Mouse (Mus musculus): ENCODE results near the gene Dgkd. TPM values are rescaled to one million over a fixed set of nuclear protein-coding genes. Genes with fewer than 3 reads are reported as not detected.
A peak's percentile ranks its signal among the peaks of the same experiment; 100 is the strongest.

Dgkd gene
- polyA plus RNA-seq, 2 experiments, result 26.7 to 35.5 TPM

DNA sequence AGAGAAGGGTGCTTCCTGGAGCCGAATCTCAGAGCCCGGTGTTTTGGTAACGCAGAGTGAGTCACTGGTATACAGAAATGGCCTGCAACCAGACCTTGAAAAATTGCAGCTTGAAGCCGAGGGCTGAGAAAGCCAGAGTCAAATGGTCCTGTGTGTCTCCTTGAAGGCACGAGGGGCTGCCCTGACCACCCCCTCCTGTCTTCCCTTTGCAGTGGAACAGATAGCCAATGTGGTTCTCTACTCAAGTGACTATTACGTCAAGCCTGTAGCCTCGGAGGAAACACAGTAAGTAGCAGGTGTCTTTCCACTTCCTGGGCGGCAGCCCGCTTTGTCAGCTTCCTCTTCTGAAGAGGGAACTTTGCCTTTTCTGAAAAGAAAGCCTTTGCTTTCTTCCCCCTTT, 24.9 kb upstream of the Dgkd start:
- Histone ChIP-seq H3K4me3 (replicated peaks; ENCODE audit: low read length) (no peak overlapping the region), H3K27me3 (ENCODE audit: control insufficient read depth, insufficient read depth, low read length) (no peaks in the 10 kb centered on the region), H3K9ac (ENCODE audit: low read depth, low read length, severe bottlenecking) (no peak overlapping the region), H3K4me1 (ENCODE audit: control insufficient read depth, insufficient read depth, low read length) (peaks cover 3% of the 10 kb centered on the region; the same call in 1 of the 2 replicates), H3K36me3 (ENCODE audit: control insufficient read depth, insufficient read depth, low read length) (no peaks in the 10 kb centered on the region), H3K4me2 (replicated peaks; ENCODE audit: low read depth, low read length, severe bottlenecking) (no peak overlapping the region), H3K9me3 (ENCODE audit: control insufficient read depth, low read length) (no peaks in the 10 kb centered on the region), H3K27ac (replicated peaks; ENCODE audit: low read depth, low read length) (no peak overlapping the region)
- DNase-seq (ENCODE audit: low spot score), result no peak
- no peak for TF ChIP-seq POLR2A (IDR thresholded peaks at IDR 0.05; ENCODE audit: borderline replicate concordance, extremely low read depth, insufficient read depth, insufficient read length)
- ATAC-seq (ENCODE audit: low FRiP score, low read depth), result no peak
- 75% methylated on average over 9 of the region's 9 CpGs for WGBS

DNA sequence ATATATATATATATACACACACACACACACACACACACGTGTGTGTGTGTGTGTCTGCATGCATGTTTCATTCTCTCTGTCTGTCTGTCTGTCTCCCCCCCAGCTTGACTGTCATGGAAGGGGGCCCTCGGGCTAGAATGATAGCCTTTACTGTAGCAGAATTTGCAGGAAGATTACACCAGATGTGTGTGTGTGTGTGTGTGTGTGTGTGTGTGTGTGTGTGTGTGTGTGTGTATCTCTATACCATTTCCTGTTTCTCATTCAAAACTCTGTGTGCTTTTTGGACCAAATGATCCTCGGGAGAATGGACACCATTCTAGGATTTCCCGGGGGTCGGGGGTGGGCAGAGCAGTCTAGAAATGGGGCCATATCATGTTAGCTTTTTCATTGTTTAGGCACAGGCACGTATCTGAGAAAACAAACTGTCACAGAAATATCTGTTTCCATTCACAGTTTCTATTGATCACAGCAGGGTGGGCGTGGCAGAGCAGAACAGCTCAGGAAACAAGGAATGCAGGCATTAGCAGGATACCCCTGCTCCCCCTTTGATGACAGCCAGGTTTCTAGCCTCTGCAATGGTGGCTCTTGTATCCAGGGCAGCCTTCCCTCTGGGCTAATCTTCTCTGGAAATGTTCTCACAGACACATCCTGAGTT, 24.0 kb upstream of the Dgkd start:
- TF ChIP-seq POLR2A (IDR thresholded peaks at IDR 0.05; ENCODE audit: borderline replicate concordance, extremely low read depth, insufficient read depth, insufficient read length), result no peak
- ATAC-seq (ENCODE audit: low FRiP score, low read depth) (no peak), DNase-seq (ENCODE audit: low spot score) (no peak)
- no peaks in the 10 kb centered on the region for H3K36me3 ChIP-seq (ENCODE audit: control insufficient read depth, insufficient read depth, low read length)
- 52% methylated on average over 7 of the region's 7 CpGs for WGBS
- no peaks in the 10 kb centered on the region for H3K9me3 ChIP-seq (ENCODE audit: control insufficient read depth, low read length)
- H3K4me3 ChIP-seq (replicated peaks; ENCODE audit: low read length), result no peak overlapping the region
- H3K27me3 ChIP-seq (ENCODE audit: control insufficient read depth, insufficient read depth, low read length), result no peaks in the 10 kb centered on the region
- H3K9ac ChIP-seq (ENCODE audit: low read depth, low read length, severe bottlenecking), result no peak overlapping the region
- H3K4me2 ChIP-seq (replicated peaks; ENCODE audit: low read depth, low read length, severe bottlenecking), result no peak overlapping the region
- peaks cover 3% of the 10 kb centered on the region; the same call in 1 of the 2 replicates for H3K4me1 ChIP-seq (ENCODE audit: control insufficient read depth, insufficient read depth, low read length)
- no peak overlapping the region for H3K27ac ChIP-seq (replicated peaks; ENCODE audit: low read depth, low read length)

DNA sequence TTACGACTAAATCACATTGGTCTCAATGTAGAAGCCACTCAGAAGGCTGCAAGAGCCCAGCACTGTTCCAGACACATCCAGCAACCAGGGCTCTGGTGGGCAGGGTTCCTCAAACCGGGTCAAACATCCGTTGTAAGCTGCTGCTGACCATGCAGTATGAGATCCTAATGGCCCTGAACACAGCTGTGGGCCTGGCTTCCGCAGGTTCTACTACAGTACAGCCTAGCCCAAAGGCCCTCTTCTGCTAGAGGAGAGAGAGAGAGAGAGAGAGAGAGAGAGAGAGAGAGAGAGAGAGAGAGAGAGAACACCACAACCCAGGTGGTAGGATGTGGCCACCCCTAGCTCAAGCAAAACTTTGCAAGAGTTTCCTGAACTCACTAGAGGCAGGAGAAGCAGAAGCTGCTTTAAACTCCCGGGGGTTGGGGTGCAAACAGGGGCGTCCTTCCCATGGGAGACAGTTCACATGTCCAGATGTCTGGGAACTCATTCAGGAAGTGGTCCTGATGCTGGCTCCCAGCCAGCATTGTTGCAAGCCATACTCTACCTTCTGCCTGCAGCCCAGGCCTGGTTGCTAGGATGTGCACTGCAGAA, 23.4 kb upstream of the Dgkd start:
- no peak overlapping the region for H3K4me2 ChIP-seq (replicated peaks; ENCODE audit: low read depth, low read length, severe bottlenecking)
- no peak overlapping the region for H3K9ac ChIP-seq (ENCODE audit: low read depth, low read length, severe bottlenecking)
- no peaks in the 10 kb centered on the region for H3K9me3 ChIP-seq (ENCODE audit: control insufficient read depth, low read length)
- H3K27me3 ChIP-seq (ENCODE audit: control insufficient read depth, insufficient read depth, low read length), result no peaks in the 10 kb centered on the region
- TF ChIP-seq POLR2A (IDR thresholded peaks at IDR 0.05; ENCODE audit: borderline replicate concordance, extremely low read depth, insufficient read depth, insufficient read length), result no peak
- WGBS, result 47% methylated on average over 6 of the region's 6 CpGs
- peaks cover 3% of the 10 kb centered on the region; the same call in 1 of the 2 replicates for H3K4me1 ChIP-seq (ENCODE audit: control insufficient read depth, insufficient read depth, low read length)
- no peak for ATAC-seq (ENCODE audit: low FRiP score, low read depth)
- H3K36me3 ChIP-seq (ENCODE audit: control insufficient read depth, insufficient read depth, low read length), result no peaks in the 10 kb centered on the region
- H3K27ac ChIP-seq (replicated peaks; ENCODE audit: low read depth, low read length), result no peak overlapping the region
- H3K4me3 ChIP-seq (replicated peaks; ENCODE audit: low read length), result no peak overlapping the region
- DNase-seq (ENCODE audit: low spot score), result peak; percentile 30

DNA sequence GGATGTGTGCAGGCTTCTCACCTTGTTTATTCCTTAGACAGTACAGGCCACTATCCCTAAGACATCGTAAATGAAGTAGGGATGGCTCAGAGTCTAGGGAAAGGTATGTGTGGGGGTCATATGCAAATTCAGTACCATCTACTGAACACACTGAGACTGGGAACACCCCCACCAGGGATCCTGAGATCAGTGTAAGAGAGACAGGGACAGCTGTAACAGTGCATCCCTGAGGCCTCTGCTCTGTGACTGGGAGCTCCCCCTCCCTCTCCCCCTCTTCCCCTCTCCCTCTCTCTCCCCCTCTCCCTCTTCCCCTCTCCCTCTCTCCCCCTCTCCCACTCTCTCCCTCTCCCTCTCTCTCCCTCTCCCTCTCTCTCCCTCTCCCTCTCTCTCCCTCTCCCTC, 16.6 kb upstream of the Dgkd start:
- TF ChIP-seq POLR2A (IDR thresholded peaks at IDR 0.05; ENCODE audit: borderline replicate concordance, extremely low read depth, insufficient read depth, insufficient read length), result no peak
- DNase-seq (ENCODE audit: low spot score), result peak; percentile 26
- Histone ChIP-seq H3K27ac (replicated peaks; ENCODE audit: low read depth, low read length) (no peak overlapping the region), H3K9me3 (ENCODE audit: control insufficient read depth, low read length) (no peaks in the 10 kb centered on the region), H3K27me3 (ENCODE audit: control insufficient read depth, insufficient read depth, low read length) (no peaks in the 10 kb centered on the region), H3K36me3 (ENCODE audit: control insufficient read depth, insufficient read depth, low read length) (no peaks in the 10 kb centered on the region), H3K4me3 (replicated peaks; ENCODE audit: low read length) (no peak overlapping the region), H3K4me1 (ENCODE audit: control insufficient read depth, insufficient read depth, low read length) (peaks cover 3% of the 10 kb centered on the region; the same call in 1 of the 2 replicates), H3K4me2 (replicated peaks; ENCODE audit: low read depth, low read length, severe bottlenecking) (no peak overlapping the region), H3K9ac (ENCODE audit: low read depth, low read length, severe bottlenecking) (no peak overlapping the region)
- peak; percentile 63 for ATAC-seq (ENCODE audit: low FRiP score, low read depth)
- 74% methylated on average over 1 of the region's 1 CpGs for WGBS

DNA sequence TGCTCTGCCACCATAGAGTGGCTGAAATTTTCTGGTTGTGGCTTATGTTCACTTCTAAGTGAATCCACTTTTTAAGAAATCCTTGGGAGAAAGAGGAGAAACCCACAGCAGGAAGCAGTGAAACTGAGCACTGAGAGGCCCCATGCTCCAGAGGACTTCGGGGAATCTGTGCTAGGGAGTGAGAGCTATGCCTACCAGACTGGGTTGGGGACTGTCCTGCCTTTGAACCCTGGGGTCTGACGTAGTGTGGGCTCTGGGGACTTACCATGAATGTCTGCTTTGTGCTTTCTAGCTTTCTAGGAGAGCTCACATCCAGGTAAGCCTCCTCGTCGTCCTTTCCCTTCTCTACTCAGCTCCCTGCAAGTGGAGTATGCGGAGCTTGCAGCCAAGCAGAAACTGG, 16.1 kb upstream of the Dgkd start:
- Histone ChIP-seq H3K36me3 (ENCODE audit: control insufficient read depth, insufficient read depth, low read length) (no peaks in the 10 kb centered on the region), H3K27ac (replicated peaks; ENCODE audit: low read depth, low read length) (0 out of 2 replicates have a peak overlapping the region, but pooled peaks have one; percentile 53), H3K9ac (ENCODE audit: low read depth, low read length, severe bottlenecking) (no peak overlapping the region), H3K4me1 (ENCODE audit: control insufficient read depth, insufficient read depth, low read length) (peaks cover 3% of the 10 kb centered on the region; the same call in 1 of the 2 replicates), H3K27me3 (ENCODE audit: control insufficient read depth, insufficient read depth, low read length) (no peaks in the 10 kb centered on the region), H3K4me2 (replicated peaks; ENCODE audit: low read depth, low read length, severe bottlenecking) (no peak overlapping the region), H3K4me3 (replicated peaks; ENCODE audit: low read length) (no peak overlapping the region), H3K9me3 (ENCODE audit: control insufficient read depth, low read length) (no peaks in the 10 kb centered on the region)
- ATAC-seq (ENCODE audit: low FRiP score, low read depth), result no peak
- DNase-seq (ENCODE audit: low spot score), result peak; percentile 19
- 28% methylated on average over 5 of the region's 5 CpGs for WGBS
- TF ChIP-seq POLR2A (IDR thresholded peaks at IDR 0.05; ENCODE audit: borderline replicate concordance, extremely low read depth, insufficient read depth, insufficient read length), result no peak
